Mouse (Mus musculus): ENCODE data around the gene Mien1.
A peak's percentile ranks its signal among the peaks of the same experiment; 100 is the strongest.

Gene Mien1

DNA sequence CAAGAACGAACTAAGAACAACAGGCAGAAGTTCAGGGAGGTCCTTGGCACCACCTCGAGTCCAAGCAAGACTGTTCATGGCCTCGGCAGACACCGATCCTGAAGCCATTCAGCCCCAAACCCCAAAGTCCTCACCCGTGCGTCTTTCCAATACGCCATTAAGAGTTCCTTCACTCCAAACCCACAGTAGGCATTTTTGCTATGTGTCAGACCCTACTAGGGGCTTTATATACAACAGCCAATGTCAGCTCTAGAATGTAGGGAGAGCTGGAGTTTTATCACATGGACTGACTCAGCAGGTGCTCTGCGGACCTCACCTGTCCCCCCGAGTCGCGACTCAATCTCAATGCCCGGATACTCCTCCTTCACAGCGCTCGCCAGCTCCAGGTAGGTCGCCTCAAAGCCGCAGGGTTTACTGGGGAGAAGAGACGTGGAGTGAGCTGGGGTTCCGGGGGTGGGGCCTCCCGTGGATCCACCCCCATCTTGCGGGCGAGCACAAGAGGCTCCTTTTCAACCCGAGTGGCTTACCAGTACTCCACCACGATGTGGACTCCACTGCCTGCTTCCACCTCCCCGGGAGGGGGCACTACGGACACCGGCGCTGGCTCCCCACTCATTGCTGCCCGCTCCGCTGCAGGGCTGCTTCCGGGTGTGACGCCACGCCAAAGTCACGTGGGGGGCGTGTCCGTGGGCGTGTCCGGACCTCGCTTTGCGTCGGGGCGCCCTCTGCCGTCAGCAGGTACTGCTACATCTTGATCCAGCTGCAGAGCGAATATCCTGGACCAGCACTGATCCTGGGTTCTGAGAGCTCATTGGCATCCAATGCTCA lies at the start of gene Mien1:
TSS of gene Mien1 (minus strand) at position 661 of the 828 bp plus-strand sequence.
- DNase-seq: peak; percentile 88 to 98

DNA sequence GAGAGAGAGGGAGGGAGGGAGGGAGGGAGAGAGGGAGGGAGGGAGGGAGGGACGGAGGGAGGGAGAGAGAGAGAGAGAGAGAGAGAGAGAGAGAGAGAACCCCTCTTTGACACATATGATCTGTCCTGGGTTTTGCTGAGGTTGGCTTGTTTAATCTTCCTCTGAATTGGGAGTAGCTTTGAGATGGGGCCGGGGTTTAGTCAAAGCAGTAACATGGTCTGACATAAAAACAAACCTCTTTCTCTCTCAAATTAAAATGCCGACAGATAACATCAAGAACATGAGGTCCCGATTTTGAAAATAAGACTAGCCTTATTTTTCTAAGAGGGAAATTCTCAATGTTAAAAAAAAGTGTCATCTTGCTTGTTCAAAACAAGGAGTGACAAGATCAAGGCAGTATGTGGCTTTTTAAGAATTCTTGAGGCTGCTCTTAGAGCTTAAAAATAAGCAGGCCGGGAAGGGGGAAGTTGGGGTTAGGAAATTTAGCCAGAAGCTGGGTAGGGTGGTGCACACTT lies 48.8 kb upstream of the Mien1 start:
- no peak for DNase-seq

DNA sequence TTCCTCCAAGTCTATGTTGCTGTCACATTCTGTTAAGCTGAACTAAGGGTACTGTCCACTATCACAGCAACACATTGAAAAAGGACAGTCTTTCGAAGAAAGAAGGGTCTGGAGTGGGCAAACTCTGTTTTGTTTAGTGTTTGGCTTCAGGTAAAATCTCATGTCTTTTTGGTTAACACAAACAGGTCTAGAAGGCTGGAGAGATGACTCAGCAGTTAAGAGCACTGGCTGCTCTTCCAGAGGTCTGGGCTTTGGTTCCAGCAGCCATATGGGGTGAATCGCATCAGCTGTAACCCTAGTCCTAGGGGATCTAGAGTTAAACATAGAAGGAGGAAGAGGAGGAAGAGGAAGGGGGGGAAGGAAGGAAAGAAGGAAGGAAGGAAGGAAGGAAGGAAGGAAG lies 47.0 kb upstream of the Mien1 start:
- DNase-seq: no peak

DNA sequence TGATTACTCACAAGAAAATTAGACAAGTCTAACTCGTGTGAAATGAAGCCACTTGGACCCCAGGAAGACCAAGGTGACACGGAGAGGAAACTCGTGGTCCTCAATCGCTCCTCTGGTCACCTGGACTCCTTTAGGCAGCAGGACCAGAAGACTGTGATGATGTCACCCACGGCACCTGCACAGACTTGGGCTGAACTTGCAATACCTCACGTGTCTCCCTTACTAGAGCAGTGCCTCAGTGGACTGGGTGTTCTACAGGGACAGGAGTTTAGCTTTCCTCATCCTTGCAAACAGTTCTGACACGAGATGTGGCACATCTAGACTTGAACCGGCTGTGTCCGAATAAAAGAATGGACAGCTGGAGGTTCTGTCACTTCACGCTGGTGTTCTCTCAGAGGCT lies 43.3 kb upstream of the Mien1 start:
- no peak for DNase-seq

DNA sequence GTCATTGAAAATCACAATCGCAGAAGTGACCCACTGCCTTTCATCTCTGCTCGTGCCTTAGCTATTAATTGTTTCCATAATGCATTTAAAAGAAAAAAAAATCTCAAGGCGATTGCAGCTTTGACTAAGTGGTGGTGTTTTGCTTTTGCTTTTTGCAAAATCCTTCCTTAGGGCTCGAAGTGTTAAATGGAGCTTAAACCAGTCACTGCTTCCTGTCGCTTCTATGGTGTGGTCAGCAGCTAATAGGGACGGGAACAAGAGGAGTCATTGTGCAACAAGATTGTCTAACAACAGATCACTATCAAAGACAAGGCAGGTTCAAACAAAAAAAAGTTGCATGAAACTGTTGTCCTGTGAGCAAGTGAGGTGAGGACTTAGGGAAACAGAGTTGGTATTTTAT lies 42.4 kb upstream of the Mien1 start:
- no peak for DNase-seq

DNA sequence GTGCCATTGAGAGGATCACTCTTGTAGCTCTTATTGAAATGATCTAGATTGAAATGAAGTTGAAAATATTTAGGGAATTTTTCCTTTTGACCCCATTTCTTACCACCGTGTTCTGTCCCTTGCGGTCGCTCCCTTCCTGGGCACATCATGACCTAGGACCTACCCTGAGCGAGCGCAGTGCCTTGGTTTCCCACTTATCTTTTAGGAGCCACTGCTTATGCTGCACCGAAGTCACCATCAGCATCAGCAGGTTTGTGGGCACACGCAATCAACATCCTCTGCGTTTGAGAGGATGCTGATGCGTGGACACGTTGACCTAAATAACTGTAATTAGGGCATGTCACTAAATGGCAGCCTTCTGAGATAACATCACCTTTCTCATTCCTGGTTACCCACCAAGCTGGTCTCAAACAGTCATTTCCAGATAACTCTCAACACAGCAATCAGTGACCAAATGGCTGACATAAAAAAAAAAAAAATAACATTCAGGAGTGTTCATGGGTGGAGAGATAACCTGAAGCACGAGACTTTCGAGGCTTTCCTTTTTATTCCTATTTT lies 41.2 kb upstream of the Mien1 start:
- no peak for DNase-seq

DNA sequence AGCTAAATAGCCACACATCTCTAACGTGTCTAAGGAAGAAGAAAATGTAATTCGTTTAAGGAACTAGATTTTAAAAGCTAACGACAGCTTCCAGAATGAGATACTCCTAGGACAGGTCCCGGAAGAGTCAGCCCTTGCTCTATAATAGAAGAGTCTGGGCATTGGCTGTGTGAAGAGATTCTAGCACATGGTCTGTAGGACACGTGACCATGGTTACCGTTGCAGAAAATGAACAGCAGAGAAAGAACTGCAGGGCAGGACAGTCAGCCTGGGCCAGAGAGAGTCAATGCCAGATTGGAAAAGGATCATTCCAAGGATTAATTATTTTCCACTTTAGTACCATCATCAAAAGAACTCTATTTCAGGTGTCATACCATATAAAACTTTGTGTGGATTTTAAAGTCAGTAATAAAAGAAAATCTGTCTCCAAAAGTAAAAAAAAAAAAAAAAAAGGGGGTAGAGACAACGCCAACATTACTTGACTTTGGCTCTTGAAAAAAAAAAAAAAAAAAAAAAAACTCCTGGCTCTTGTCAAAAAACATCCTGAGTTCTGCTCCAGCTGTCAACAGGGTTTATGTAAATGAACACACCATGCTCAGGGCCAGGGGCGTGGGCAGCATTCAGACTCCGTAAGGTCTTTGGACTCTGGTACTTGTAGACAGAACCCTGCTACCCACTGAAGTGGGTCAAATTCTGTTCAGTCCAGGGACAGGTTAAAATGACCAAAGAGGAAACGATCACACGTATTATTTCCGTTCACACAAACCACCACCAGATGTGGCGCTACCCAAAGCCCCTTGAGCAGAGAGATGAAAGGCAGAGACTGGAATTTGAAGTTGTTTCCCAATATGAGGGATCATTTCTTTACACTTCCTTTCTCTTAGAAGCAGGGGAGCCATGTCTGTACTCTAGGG lies 40.5 kb upstream of the Mien1 start:
- no peak for DNase-seq

DNA sequence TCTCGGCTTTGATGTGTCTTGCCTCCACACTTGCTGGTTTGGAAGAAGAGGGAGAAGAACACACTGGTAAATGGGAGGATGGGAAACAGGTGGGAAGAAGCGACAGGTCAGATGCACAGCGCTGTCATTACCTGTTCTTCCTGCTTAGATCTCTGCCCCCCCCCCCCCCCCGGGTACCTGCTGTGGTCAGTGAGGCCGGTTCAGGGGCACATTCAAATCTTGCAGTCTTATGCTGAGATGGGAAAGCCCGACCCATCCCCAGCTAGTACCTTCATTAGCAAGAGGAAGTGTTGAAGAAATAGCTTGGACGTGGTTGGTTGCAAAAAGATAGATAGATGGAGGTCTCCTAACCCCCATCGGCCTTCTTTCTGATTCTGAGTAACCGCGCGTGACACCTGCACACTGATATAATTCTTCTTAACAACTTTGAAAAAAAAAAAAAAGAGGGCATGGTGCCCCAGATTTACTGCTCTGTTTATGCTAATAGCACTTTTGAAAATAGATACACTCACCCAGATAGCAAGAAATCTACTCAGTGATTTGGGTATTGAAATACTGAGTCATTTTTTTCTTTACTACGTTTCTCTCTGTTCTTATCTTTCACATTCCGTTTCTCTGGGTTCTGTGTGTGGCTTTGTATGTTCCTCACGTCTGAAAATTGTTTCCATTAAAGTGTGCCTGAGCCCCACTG lies 38.4 kb upstream of the Mien1 start:
- no peak for DNase-seq

DNA sequence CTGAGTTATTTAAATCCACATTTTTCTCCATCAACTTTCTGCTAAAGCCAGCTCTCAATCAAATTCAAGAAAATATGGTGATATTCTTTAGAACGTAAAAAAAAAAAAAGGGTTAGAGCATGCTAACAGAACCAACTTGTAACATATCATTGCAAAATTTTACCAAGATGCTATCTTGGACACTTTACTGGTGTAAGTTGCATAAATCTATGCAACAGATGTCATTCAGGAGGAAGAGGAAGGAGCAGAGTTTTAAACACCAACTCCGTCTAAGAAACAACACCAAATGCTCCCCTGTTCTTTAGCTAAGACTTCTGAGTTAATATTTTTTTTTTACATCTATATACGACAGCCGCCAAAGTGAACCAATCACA lies 37.6 kb upstream of the Mien1 start:
- no peak for DNase-seq

DNA sequence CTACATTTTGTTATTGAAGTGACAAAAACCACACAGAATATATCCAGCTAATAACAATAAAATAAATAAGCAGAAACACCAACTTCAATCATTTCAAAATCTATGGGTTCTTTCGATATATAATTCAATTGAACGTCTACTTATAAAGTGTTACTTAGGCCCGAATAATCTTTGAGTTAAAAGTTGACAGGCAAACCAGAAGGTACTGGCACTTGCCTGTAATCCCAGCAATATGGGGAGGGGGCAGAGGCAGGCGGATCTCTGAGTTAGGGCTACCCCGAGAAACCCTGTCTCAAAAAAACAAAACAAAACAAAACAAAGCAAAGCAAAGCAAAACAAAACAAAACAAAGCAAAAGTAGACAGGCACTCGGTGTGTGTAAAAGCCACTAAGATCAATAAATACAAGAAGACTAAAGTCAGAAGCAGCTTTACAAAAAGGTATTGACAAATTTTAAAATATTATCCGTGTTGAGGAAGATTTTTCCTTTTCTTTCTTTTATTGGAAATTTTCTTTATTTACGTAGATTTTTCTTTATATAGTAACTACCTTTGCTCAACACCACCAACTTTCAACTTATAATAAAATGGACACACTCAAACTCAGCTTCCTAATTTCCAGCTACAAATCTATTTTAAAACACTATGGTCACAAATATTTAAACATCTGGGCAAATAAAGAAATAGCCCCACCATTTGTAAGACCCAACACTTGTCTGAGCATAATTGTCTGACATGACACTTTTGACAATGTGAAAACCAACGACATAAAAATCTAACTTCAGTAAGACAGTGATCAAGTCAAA lies 37.0 kb upstream of the Mien1 start:
- no peak for DNase-seq

DNA sequence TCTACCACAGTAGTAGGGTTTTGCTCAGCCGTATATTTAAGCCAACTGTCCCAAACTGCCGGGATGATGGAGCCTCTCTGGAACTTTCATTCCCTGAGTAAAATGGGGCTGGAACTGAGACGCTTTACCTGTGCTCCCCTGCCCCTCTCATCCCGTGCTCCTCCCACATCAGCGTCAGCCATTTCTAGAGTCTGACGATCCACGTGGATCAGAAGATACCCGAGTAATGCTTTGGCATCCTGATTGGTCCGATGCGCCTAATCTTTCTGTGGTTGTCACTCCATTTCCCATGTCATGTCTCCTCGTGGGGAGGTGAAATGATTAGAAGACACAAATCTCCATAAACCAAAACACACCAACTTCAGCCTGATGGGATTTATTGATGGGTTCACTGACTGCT lies 36.2 kb upstream of the Mien1 start:
- no peak for DNase-seq

DNA sequence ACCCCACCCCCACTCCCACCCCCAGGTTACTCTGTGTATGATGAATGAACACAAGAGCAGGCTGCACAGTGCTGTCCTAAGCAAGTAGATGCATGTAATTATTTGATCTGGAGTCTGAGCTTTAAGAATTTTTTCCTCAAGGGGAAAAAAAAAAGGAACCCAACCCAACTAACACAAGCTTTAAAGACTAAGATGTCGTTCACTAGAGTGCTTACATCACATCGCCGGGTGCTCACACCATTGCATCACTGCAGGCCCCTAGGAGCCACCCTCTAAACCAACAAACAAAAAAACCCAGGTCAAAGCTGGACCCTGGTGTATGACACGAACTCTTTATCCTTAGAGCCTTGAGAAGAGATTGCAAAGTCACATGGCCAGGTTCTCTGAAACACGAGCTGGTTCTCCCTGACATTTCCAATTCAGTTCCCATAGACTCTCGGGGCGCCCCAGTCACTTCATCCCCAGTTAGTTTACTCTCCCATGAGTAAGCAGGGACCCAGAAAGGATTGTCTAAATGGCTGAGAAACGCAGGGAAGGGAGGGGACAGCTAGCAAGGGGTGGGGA lies 35.2 kb upstream of the Mien1 start:
- DNase-seq: no peak

DNA sequence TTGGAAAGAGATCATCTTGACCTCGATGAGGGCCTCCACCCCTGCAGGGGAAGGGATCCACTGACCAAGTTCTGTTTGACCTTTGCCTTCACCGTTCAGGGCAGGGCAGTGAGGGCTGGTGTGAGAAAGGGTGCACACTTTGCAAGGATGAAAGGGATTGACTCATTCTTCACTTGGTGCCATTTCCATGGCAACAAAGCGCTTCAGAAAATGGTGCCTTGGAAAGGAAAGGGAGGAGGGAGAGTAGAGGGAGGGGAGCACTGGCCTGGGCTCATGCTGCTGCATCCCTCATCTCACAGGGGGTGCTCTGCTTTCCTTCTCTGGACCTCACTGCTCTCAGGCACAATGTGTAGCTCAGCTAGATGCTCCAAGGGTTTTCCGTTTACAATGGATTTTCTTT lies 33.9 kb upstream of the Mien1 start:
- DNase-seq: no peak

DNA sequence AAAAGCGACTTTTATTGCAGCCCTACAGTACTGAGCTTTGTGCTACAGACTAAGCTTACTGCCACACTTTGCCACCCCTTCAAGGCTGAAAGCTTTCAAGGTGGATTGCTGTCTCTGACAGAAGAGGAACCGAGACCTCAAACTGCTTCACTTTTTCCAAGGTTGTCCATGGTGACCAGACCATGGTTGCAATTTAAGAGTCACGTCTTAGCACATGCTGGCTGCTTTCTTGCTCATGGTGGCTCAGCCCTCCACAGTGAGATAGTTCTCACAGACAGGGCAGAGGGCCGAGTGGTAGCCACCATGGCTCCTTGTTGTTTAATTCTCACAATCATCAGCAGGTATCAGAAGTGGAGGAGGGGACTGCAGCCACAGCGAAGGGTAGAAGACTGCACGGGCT lies 32.0 kb upstream of the Mien1 start:
- DNase-seq: no peak

DNA sequence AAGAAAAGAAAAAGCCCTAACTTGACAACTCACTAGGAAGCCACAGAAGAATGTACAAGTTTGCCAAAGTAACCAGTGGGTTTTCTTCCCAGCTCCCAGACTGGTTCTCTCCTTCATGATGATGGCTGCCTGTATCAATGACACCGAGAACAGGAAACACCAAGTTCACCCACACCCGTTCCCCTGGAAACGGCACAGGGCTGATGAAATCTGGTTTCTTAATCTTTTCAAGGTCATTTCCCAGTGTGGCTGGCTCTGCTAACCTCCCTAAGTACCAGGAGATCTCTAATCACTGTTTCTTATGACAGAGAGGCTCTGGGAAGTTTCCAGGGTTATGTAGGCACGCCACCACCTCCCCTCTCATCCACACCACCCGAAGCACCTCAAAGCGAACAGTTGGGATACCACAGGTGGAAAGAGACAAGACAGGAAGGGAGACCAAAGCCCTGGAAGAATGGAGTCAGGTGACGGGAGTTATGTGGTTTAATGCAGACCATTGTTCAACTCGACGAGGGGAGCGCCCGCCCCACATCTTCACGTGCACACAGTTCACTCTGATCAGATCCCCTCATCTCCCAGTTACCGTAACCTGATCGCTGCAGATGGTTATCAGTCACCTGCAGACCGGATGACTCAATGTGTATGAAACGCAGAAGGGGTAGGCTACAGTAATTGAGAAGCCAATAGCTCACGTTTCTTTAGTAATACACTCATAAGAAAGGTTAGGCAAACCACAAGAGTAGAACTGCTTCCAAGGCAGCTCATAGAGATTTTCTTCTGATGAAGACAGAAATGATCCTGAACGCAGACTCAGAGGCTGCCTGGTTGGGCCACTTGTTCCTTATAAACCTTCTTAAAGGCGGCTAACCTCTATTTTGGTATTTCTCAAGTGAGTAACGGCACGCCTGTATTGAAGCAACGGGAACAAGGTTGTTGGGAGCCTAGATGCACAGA lies 31.2 kb upstream of the Mien1 start:
- no peak for DNase-seq

DNA sequence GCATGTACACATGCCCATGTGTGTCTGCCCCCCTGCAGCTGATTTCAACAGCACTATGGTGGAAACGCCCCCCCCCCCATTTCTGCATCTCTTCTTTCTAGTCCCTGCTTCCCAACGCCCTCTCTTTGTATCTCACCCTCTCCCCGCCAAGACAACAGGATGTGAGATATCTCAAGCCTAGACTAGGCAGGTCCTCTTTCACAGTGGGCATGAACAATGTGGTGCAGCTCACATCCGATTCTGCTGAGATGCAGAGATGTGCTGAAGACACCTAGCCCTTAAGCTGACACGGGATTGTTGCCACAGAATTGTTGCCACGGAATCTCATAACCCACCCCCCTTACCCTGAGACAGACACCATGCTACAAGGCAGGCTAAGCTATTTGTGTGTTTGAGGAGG lies 25.7 kb upstream of the Mien1 start:
- no peak for DNase-seq

DNA sequence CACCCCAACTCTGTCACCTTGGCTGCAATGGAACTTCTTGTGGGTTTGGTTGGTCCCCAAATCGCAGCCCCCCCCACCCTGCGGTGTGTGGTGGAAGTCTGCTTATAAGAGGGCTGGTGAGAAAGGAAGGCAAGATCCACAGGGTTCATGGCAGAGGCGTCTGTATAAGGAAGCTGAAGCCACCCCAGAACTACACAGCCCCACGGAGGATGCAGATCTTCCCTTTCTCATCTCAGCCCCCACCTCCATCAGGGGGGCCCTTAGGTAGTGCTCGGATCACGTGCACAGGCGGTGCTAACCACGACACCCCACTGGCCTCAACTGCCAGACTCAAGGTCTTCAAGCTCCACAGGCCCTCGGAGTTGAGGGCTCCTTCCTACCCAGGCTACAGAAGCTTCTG lies 25.1 kb upstream of the Mien1 start:
- DNase-seq: peak in 1 of 2 experiments; percentile 36

DNA sequence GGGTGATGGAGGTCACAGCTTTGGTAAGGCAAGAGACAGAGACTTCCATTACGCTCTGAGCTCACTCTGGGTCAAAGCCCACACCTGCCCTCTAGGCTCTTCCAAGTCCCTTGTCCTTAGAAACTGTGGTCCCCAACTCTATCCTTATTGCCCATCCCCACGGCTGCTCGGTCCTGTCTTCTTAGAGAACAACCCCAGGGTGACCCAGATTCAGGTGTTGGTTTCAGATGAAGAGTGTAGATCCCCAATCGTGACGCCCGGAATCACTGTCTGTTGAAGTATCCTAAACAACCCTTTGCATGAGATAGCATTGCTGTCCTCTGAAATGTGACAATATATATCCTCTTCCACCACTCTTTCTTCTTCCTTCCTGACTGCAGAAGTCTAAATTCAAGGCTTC lies 23.5 kb upstream of the Mien1 start:
- no peak for DNase-seq

DNA sequence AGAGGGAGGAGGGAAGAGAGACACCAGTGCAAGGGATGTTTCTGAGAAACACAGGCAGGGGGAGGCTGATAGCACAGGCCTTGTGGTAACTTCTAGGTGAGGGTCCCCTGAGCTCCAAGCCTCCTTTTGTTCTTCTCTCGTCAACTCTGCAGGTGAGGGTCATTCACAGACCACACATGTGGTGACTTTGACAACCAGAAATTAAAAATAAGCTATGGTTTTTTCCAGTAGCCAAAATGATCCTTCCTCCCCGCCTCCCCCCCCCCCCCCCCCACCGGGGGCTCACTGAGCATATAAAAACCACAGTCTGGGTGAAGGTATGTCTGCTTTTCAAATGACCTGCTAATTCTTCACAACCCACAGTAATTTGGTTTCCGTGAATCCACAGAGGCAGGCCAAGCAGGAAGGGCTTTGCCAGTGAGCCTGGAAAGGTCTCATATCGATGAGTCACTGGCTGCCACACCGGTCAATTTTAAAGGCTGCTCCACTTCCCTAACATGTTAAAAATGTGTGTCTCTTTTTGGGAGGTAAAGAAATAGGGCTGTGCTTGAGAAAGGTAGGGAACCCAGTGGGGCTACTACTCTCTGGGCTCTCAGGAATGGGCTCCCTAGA lies 22.4 kb upstream of the Mien1 start:
- no peak for DNase-seq

DNA sequence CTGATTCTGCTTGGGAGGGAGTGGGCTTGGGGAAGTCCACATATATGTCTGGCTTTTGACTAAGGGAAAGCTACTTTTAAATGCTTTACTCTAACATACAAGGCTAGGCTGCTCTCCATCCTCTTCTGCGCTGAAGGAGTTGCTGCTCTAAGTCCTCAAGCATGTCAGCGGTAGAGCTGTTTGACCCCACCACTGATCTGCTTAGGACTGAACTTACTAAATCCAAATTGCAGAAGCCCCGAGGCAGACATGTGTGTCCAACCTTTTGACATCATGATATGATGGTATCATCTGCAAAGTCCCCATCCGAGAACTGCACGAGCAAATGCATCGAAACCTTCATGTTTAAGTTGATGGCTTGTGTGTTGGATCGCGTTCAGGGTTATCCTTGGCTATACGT lies 21.1 kb upstream of the Mien1 start:
- no peak for DNase-seq
